8 mouse cellular contexts compared by ENCODE assay signal in the genomic region with DNA sequence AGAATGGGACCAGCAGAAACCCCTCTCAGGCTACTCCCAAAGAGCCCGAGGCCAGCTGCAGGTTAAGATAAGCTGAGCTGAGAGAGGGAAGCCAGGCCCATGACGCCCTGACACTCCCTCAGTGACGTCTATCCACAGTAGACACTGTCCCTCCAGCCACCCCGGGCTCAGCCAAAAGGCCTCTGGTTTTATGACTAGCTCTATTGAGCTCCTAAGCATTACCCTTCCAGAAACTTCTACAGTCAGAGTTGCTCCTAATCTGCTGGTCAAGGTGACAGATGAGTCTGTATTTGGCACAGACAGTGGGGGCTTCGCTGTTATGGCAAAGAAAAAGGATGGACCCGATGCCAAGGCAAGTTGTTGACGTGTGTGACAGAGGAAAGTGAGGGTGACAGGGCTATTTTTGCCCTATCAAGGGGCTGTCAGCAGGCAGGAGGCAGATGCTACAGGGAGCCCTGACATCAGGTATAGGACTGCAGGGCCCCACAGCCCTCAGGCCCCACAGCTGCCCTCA.
DNase-seq lines count a peak whose midpoint lies in the region; ATAC-seq and TF ChIP-seq lines count a peak whose summit lies in the region.
"Had no signal": no experiment of that assay in that cellular context is flagged by ENCODE, and none has a peak within 500 bp of the region (broad histone marks: within the 10 kb centered on the region; RNA-seq: fewer than 3 reads in every experiment).

No protein-coding gene starts in this region.

- TF ChIP-seq CTCF in lung, postnatal 0 days (IDR thresholded peaks at IDR 0.05) = no peak

- H3K9me3 ChIP-seq in lung, postnatal 0 days (ENCODE audit: low read length) = no peaks in the 10 kb centered on the region
- no peaks in the 10 kb centered on the region for H3K9me3 ChIP-seq in stomach, embryonic 15.5 days

- TF ChIP-seq EP300 in lung, postnatal 0 days (IDR thresholded peaks at IDR 0.05) = no peak

- peak; percentile 53 for DNase-seq in lung, postnatal 0 days (ENCODE audit: low spot score)
- DNase-seq in lung, postnatal 10 days = no peak
- peak; percentile 86 to 87 for DNase-seq in heart, adult 9 months (ENCODE audit: low spot score in 2 of 2)
- peak; percentile 43 for DNase-seq in kidney, postnatal 10 days
- DNase-seq in MN1 (ENCODE audit: low spot score) = no peak
- no peak for DNase-seq in T-cell, adult 2 months (ENCODE audit: low spot score)

- H3K4me3 ChIP-seq in lung, postnatal 0 days (ENCODE audit: low read depth, low read length) = no peak overlapping the region
- H3K4me3 ChIP-seq in stomach, embryonic 15.5 days (replicated peaks) = no peak overlapping the region

- H3K36me3 ChIP-seq in lung, postnatal 0 days (ENCODE audit: insufficient read depth, low read length) = no peaks in the 10 kb centered on the region
- H3K36me3 ChIP-seq in stomach, embryonic 15.5 days = no peaks in the 10 kb centered on the region

- H3K27me3 ChIP-seq in lung, postnatal 0 days (replicated peaks; ENCODE audit: insufficient read depth, low read length) = no peaks in the 10 kb centered on the region
- no peaks in the 10 kb centered on the region for H3K27me3 ChIP-seq in stomach, embryonic 15.5 days (replicated peaks)

- 31% methylated on average over 7 of the region's 7 CpGs for WGBS in lung, postnatal 0 days
- 60% methylated on average over 7 of the region's 7 CpGs for WGBS in stomach, embryonic 15.5 days

- peaks cover 3% of the 10 kb centered on the region; the same call in 1 of the 2 replicates for H3K4me1 ChIP-seq in lung, postnatal 0 days (ENCODE audit: insufficient read depth, low read depth, low read length)
- H3K4me1 ChIP-seq in stomach, embryonic 15.5 days = 0 out of 2 replicates have a peak, but pooled peaks cover 3% of the 10 kb centered on the region

- H3K27ac ChIP-seq in lung, postnatal 0 days (ENCODE audit: low read length) = peak overlapping the region; percentile 66
- H3K27ac ChIP-seq in stomach, embryonic 15.5 days = peak overlapping the region; percentile 51; the same call in 1 of the 2 replicates

- no peak overlapping the region for H3K9ac ChIP-seq in lung, postnatal 0 days (replicated peaks; ENCODE audit: low read depth)
- no peak overlapping the region for H3K9ac ChIP-seq in stomach, embryonic 15.5 days

- ATAC-seq in lung, postnatal 0 days = peak; percentile 28
- peak; percentile 97 for ATAC-seq in stomach, embryonic 15.5 days (ENCODE audit: insufficient read depth, low FRiP score, low read depth)
- ATAC-seq: forebrain, embryonic 14.5 days had no signal

- H3K4me2 ChIP-seq in lung, postnatal 0 days (replicated peaks; ENCODE audit: low read depth, low read length) = no peak overlapping the region
- no peak overlapping the region for H3K4me2 ChIP-seq in stomach, embryonic 15.5 days

Comparison
In these comparisons a context has a peak if more than half of its experiments do, and no peak if none do; other contexts are left out.
1. DNase-seq: peak in lung, postnatal 0 days (single experiment), heart, adult 9 months (2 of 2) and kidney, postnatal 10 days (single experiment); none in lung, postnatal 10 days (single experiment), MN1 (single experiment) and T-cell, adult 2 months (single experiment).